Mouse (Mus musculus): Measurements from ENCODE around the gene Evi5l. TPM values are rescaled to one million over a fixed set of nuclear protein-coding genes. Genes with fewer than 3 reads are reported as not detected.

Evi5l gene
- 14.8 TPM for polyA plus RNA-seq (2014; fragmentation: Illumina TruSeq; extraction: RNeasy Lipid Tissue Mini Kit (QIAGEN cat#74804); ENCODE audit: low read depth, low replicate concordance)

DNA sequence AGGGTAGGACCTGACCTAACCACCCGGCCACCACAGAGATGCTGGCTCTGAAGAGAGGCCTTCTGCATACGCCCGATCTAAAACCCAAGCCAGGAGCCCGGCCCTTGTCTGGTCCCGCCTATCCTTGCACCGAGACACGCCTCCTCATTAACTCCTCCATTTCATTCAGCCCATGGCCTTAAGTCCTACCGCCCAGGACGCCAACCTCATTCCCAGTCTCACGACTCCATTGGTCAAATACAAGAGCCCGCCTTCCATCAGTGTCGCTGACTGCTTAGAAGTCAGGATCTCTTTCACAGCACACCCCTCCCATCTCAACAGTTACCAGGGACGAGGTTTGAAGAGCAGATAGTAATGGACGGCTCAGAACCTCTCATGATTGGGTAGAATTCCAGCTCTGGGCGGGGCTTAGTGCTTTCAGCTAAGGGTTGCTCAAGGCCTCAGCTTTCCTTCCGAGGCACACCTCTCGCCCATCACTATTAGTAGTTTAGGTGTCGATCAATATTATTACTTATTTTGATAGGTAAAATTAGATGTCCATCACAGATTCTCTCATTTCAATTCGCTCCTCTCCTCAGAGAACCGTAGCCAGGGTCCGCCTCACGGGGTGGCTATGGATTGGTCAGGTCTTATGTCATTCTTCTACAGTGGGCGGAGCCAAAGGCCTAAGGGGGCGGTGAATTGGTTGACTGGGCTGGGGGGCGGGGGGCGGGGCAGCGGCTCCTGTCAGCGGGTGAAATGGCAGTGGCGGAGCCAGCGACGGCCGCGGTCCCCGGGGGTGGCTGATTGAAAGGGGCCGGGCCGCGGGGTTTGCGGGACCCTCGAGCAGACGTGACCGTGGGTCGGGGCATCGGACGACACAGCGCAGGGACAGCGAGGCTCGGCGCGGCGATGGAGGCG is at the start of gene Evi5l:
TSS of gene Evi5l (plus strand) at position 716 of the 900 bp plus-strand sequence.

DNA sequence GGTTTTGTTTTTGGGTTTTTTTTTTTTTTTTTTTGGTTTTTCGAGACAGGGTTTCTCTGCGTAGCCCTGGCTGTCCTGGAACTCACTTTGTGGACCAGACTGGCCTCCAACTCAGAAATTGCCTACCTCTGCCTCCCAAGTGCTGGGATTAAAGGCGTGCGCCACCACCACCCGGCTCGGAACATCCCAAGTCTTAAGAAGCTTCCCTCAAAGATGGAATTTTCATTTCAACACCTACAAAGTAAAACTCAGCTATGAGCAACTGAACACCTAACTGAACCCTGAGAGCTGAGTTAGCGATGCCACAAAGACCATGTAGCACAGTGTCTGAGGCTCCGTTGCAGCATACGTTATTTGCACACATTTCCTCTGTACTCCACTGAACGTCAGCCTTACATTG is 32.6 kb upstream of the Evi5l start, which contains the start of gene Cd209g:
TSS of gene Cd209g (plus strand) at position 301 of the 400 bp plus-strand sequence.

GRCm38 (mm10) chr8:4216791-4217621 is 50.6 kb downstream of the Evi5l start, which contains the start of gene Prr36:
Gene Prr36, minus strand, starts transcription at chr8:4217459.

DNA sequence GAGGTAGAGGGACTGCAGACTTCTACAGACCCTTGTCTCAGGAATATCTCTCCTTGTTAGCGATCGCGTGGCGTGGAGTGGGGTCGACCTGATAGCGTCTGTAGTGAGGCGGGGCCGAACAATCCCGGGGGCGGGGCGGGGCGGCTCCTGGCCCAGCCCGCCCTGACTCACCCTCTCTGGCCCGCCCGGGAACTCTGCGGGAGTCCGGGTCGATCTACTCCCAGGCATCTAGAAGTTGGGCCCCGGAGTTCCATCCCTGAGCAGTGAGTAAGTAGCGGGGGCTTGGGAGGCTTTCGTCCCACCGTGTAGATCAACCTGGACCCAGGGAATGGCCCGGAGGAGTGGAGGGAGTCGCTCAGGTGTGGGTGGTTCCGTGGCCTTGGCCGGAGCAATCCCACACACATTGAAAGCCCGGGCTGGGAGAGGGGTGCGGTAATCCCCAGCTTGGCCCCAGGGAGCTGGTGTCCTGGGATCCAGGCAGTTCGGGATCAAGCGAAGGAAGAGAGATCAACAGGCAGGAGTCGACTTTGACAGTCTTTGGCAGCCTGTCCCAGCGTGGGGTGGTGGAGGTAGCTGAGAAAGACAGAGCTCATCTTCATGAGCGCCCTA is 60.5 kb downstream of the Evi5l start, which contains the start of gene Lrrc8e:
TSS of gene Lrrc8e (plus strand) at position 89 of the 609 bp plus-strand sequence.

GRCm38 (mm10) chr8:4238434-4239192 is 72.2 kb downstream of the Evi5l start, which contains the start of the genes Map2k7 and Gm49320:
Gene Map2k7, plus strand, starts transcription at chr8:4238740.
Gene Gm49320, plus strand, starts transcription at chr8:4238865.

DNA sequence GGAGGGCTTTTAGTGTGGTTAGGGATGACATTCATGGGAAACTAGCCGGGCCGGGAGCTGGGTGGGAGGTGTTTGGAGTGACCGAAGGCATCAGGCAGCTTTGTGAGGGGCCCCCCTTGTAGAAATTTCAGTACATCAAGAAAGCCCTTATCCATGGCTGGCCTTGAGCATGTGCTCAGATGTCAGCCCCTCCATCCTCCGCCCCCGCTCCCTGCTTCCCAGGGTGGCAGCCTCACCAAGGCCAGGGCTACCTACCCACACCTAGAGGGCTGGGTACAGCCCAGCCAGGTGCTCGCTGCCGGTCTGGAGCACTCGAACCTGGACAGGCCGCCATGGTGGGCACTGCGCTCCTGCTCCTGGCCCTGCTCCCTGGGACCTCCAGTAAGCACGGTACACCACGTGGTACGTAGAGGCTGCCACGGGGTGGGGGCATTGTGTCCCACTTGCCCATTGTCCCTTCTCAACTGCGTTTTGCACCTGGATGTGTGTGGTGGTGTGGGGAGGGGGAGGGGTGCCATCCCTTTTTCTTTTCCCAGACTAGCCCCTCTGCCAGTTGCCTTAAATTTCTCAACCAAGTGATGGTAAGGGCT is 81.7 kb downstream of the Evi5l start, which contains the start of gene Tgfbr3l:
TSS of gene Tgfbr3l (plus strand) at position 264 of the 590 bp plus-strand sequence.

DNA sequence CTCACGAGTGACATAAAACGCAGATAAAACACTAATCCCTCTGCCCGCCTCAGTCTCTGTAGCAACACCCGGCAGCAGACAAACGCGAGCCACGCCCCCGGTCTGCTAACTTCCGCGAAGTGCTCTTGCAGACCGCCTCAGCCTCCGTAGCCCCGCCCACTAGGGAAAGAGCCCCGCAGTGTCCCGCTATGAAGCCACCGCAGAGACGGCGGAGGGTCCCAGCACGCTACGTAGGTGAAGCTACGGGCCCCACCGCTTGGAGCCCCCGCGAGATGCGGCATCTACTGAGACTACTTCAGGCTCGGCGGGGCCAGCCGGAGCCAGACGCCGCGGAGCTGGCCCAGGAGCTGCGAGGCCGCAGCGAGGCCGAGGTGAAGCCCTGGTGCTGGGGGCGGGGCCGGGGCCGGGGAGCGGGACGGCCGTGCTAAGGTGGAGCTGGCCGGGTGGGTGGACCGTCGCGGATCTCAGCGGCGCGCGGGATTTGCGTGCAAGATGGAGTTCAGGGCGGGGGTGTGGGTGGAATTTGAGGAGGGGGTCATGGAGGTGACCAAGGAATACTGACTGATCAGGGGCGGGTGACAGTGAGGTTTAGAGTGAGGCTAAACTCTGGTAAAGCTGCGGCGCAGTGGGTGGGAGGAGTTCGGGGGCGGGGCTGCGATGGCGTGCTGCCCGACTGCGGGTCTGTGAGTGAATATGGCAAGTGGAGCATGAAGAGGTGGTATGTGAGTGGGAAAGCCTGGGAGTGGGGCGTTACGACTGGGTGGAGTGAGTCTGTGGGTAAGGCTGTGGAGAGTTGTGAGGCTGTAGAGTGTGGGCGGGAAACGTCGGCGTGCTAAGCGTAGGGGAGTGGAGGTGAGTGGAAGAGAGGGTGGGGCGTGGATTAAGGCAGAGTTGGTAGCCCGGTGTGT is 86.8 kb downstream of the Evi5l start, which contains the start of gene Snapc2:
TSS of gene Snapc2 (plus strand) at position 147 of the 908 bp plus-strand sequence.

DNA sequence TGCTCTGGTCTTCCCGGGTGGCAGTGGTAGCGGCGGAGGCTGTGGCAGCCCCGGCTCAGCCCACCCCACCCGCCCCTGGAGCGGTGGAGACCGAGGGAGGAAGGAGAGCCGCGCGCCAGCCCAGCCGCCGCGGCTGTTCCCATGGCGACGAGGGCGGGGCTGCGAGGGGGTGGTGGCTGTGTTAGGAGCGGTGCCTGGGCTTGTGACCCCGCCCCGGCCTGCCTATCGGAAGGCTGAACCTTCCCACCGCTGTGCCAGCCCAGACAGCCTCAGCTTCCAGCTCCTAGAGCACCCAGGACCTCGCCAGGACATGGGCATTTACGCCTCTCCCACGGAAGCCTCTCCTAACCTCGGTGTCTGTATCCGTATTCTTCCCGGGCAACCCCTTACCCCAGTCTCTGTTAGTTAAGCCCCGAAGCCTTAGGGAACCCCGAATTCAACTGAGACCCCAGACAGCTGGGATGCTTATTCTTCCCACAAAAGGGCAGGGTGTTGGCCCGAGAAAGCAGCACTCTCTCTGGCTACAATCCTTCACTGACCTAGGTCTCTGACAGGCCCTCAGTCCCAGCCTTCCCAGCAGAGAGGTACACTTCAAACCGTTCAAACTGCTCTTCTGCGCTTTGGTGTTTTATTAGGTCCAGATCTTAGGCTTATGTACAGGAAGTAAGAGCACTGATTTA is 92.9 kb downstream of the Evi5l start, which contains the start of gene Ctxn1:
TSS of gene Ctxn1 (minus strand) at position 150 of the 680 bp plus-strand sequence.

Other genes starting within 250 kb of the Evi5l start
- gene Cd209b, start 239.7 kb upstream of the Evi5l start, polyA plus RNA-seq (2014; fragmentation: Illumina TruSeq; extraction: RNeasy Lipid Tissue Mini Kit (QIAGEN cat#74804); ENCODE audit: low read depth, low replicate concordance), result 0.52 TPM
- gene Cd209c, start 211.8 kb upstream of the Evi5l start, polyA plus RNA-seq (2014; fragmentation: Illumina TruSeq; extraction: RNeasy Lipid Tissue Mini Kit (QIAGEN cat#74804); ENCODE audit: low read depth, low replicate concordance), result 0.29 TPM
- 2.3 TPM for gene Cd209f, start 60.7 kb upstream of the Evi5l start, polyA plus RNA-seq (2014; fragmentation: Illumina TruSeq; extraction: RNeasy Lipid Tissue Mini Kit (QIAGEN cat#74804); ENCODE audit: low read depth, low replicate concordance)
- 0.42 TPM for gene Cd209g, start 32.5 kb upstream of the Evi5l start, polyA plus RNA-seq (2014; fragmentation: Illumina TruSeq; extraction: RNeasy Lipid Tissue Mini Kit (QIAGEN cat#74804); ENCODE audit: low read depth, low replicate concordance)
- not detected for gene Prr36, start 50.9 kb downstream of the Evi5l start, polyA plus RNA-seq (2014; fragmentation: Illumina TruSeq; extraction: RNeasy Lipid Tissue Mini Kit (QIAGEN cat#74804); ENCODE audit: low read depth, low replicate concordance)
- not detected for gene Lrrc8e, start 60.3 kb downstream of the Evi5l start, polyA plus RNA-seq (2014; fragmentation: Illumina TruSeq; extraction: RNeasy Lipid Tissue Mini Kit (QIAGEN cat#74804); ENCODE audit: low read depth, low replicate concordance)
- 50.7 TPM for gene Map2k7, start 72.2 kb downstream of the Evi5l start, polyA plus RNA-seq (2014; fragmentation: Illumina TruSeq; extraction: RNeasy Lipid Tissue Mini Kit (QIAGEN cat#74804); ENCODE audit: low read depth, low replicate concordance)
- not detected for gene Gm49320, start 72.3 kb downstream of the Evi5l start, polyA plus RNA-seq (2014; fragmentation: Illumina TruSeq; extraction: RNeasy Lipid Tissue Mini Kit (QIAGEN cat#74804); ENCODE audit: low read depth, low replicate concordance)
- 5.3 TPM for gene Tgfbr3l, start 81.6 kb downstream of the Evi5l start, polyA plus RNA-seq (2014; fragmentation: Illumina TruSeq; extraction: RNeasy Lipid Tissue Mini Kit (QIAGEN cat#74804); ENCODE audit: low read depth, low replicate concordance)
- 22.5 TPM for gene Snapc2, start 86.5 kb downstream of the Evi5l start, polyA plus RNA-seq (2014; fragmentation: Illumina TruSeq; extraction: RNeasy Lipid Tissue Mini Kit (QIAGEN cat#74804); ENCODE audit: low read depth, low replicate concordance)
- gene Ctxn1, start 92.7 kb downstream of the Evi5l start, polyA plus RNA-seq (2014; fragmentation: Illumina TruSeq; extraction: RNeasy Lipid Tissue Mini Kit (QIAGEN cat#74804); ENCODE audit: low read depth, low replicate concordance), result 1.2 TPM
- gene Timm44, start 109.3 kb downstream of the Evi5l start, polyA plus RNA-seq (2014; fragmentation: Illumina TruSeq; extraction: RNeasy Lipid Tissue Mini Kit (QIAGEN cat#74804); ENCODE audit: low read depth, low replicate concordance), result 116 TPM
- 2.2 TPM for gene Ccl25, start 158.6 kb downstream of the Evi5l start, polyA plus RNA-seq (2014; fragmentation: Illumina TruSeq; extraction: RNeasy Lipid Tissue Mini Kit (QIAGEN cat#74804); ENCODE audit: low read depth, low replicate concordance)
- 34.5 TPM for gene Elavl1, start 158.8 kb downstream of the Evi5l start, polyA plus RNA-seq (2014; fragmentation: Illumina TruSeq; extraction: RNeasy Lipid Tissue Mini Kit (QIAGEN cat#74804); ENCODE audit: low read depth, low replicate concordance)

All from heart, adult 10 weeks (tissue).